Mouse (Mus musculus): Measurements from ENCODE around the gene Stk25.

DNA sequence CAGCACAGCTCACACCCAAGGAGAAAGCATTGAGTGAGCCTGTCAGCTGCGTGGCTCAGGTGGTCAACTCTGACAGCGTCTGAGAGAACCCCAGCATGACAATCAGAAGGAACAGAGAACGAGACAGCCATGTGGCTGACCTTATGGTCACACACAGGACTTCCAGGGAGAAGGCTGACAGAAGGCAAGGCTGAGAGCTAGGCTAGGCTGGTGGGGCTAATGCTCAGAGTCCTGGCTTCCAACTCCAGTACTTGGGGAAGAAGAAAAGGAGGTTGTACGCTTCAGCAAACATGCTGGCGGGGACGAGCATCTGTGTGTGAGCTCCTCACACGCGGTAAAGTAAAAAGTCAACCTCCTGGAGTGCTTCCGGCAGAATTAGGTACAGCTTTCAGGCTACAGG lies 45.9 kb upstream of the Stk25 start:
- no peak for TF ChIP-seq CTCF (IDR thresholded peaks at IDR 0.05)
- TF ChIP-seq EP300 (IDR thresholded peaks at IDR 0.05) = no peak
